In genomic region chr5:67530957-67531356, GRCm38 (mm10) we compare ENCODE assay signal across 9 mouse cellular contexts.
DNase-seq lines count a peak whose midpoint lies in the region; ATAC-seq and TF ChIP-seq lines count a peak whose summit lies in the region.
"Had no signal": no experiment of that assay in that cellular context is flagged by ENCODE, and none has a peak within 500 bp of the region (broad histone marks: within the 10 kb centered on the region; RNA-seq: fewer than 3 reads in every experiment).

No protein-coding gene starts in this region.

- no peaks in the 10 kb centered on the region for H3K36me3 ChIP-seq in liver, embryonic 11.5 days (ENCODE audit: control insufficient read depth, insufficient read depth, low read length)
- H3K36me3 ChIP-seq in limb, embryonic 10.5 days = no peaks in the 10 kb centered on the region

- H3K4me2 ChIP-seq in liver, embryonic 11.5 days = no peak overlapping the region

- DNase-seq in cerebellum, adult 2 months = no peak
- DNase-seq in cerebellum, adult 11 months = no peak
- DNase-seq in liver = peak; percentile 20
- DNase-seq in liver, embryonic 11.5 days (ENCODE audit: low spot score) = no peak
- peak; percentile 24 for DNase-seq in c-Kit-positive CD71-positive TER-119-negative erythroid progenitor cells, embryonic 14.5 days (ENCODE audit: low read depth)
- DNase-seq in limb, embryonic 10.5 days (ENCODE audit: low spot score) = peak; percentile 52
- peak; percentile 44 for DNase-seq in thymus, postnatal 0 days (ENCODE audit: low spot score)

- no peak overlapping the region for H3K4me3 ChIP-seq in cerebellum, adult 2 months (replicated peaks; ENCODE audit: insufficient read depth, low read depth, low read length)
- H3K4me3 ChIP-seq in liver, embryonic 11.5 days (ENCODE audit: low read depth, low read length) = no peak overlapping the region
- H3K4me3 ChIP-seq in limb, embryonic 10.5 days = no peak overlapping the region

- no peak for TF ChIP-seq POLR2A in cerebellum, adult 2 months (IDR thresholded peaks at IDR 0.05; ENCODE audit: borderline replicate concordance, insufficient read depth, low read length)

- peak; percentile 48; the same call in 1 of the 2 replicates for TF ChIP-seq CTCF in cerebellum, adult 2 months (IDR thresholded peaks at IDR 0.05; ENCODE audit: borderline replicate concordance, insufficient read depth, low read depth, low read length)

- no peaks in the 10 kb centered on the region for H3K27me3 ChIP-seq in cerebellum, adult 2 months (ENCODE audit: control insufficient read depth, insufficient read depth, low read length)
- H3K27me3 ChIP-seq in liver, embryonic 11.5 days (replicated peaks; ENCODE audit: control insufficient read depth, insufficient read depth, low read length) = no peaks in the 10 kb centered on the region
- H3K27me3 ChIP-seq in limb, embryonic 10.5 days (ENCODE audit: low read depth, poor library complexity, severe bottlenecking) = no peaks in the 10 kb centered on the region

- WGBS in cerebellum, adult 2 months = 32% methylated on average over 8 of the region's 8 CpGs
- 34% methylated on average over 8 of the region's 8 CpGs for WGBS in liver, embryonic 11.5 days
- WGBS in limb, embryonic 10.5 days = 35% methylated on average over 8 of the region's 8 CpGs

- H3K9ac ChIP-seq in liver, embryonic 11.5 days (ENCODE audit: low read depth, low read length) = no peak overlapping the region

- H3K27ac ChIP-seq in cerebellum, adult 2 months (ENCODE audit: insufficient read depth, low read length) = no peak overlapping the region
- no peak overlapping the region for H3K27ac ChIP-seq in liver, embryonic 11.5 days (ENCODE audit: low read depth, low read length)
- no peak overlapping the region for H3K27ac ChIP-seq in limb, embryonic 10.5 days
- H3K27ac ChIP-seq: macrophage had no signal

- H3K9me3 ChIP-seq in liver, embryonic 11.5 days (ENCODE audit: control insufficient read depth, low read length) = no peaks in the 10 kb centered on the region
- H3K9me3 ChIP-seq in limb, embryonic 10.5 days (replicated peaks) = no peaks in the 10 kb centered on the region

- no peak for ATAC-seq in liver, embryonic 11.5 days (replicated peaks; ENCODE audit: low FRiP score)
- no peak for ATAC-seq in erythroid progenitor cell, adult 5-6 weeks (replicated peaks; ENCODE audit: low FRiP score, poor library complexity, severe bottlenecking)

- H3K4me1 ChIP-seq in cerebellum, adult 2 months (ENCODE audit: control insufficient read depth, insufficient read depth, low read length) = no peaks in the 10 kb centered on the region; the same call in 1 of the 2 replicates
- H3K4me1 ChIP-seq in liver, embryonic 11.5 days (replicated peaks; ENCODE audit: control insufficient read depth, insufficient read depth, low read length) = no peaks in the 10 kb centered on the region
- H3K4me1 ChIP-seq in limb, embryonic 10.5 days = peaks cover 15% of the 10 kb centered on the region

Comparison
In these comparisons a context has a peak if more than half of its experiments do, and no peak if none do; other contexts are left out.
1. DNase-seq: peak in liver (single experiment), c-Kit-positive CD71-positive TER-119-negative erythroid progenitor cells, embryonic 14.5 days (single experiment), limb, embryonic 10.5 days (single experiment) and thymus, postnatal 0 days (single experiment); none in cerebellum, adult 2 months (0 of 2), cerebellum, adult 11 months (single experiment) and liver, embryonic 11.5 days (single experiment).